Mouse (Mus musculus): ENCODE data around the gene Dmbt1. TPM values are rescaled to one million over a fixed set of nuclear protein-coding genes. Genes with fewer than 3 reads are reported as not detected.

Dmbt1 gene
- polyA plus RNA-seq, 1 experiment from 2014 or later = 0.04 TPM

Other genes with a start within 250 kb of the Dmbt1 start
- 33.1 and 34.9 TPM in 2 replicates for gene Plekha1, start 166.3 kb upstream of the Dmbt1 start, polyA plus RNA-seq (2014; fragmentation: Nextera tagmentation; extraction: Ambion mirVana)
- gene Htra1, start 95.9 kb upstream of the Dmbt1 start, polyA plus RNA-seq (2014; fragmentation: Nextera tagmentation; extraction: Ambion mirVana) = 113 and 128 TPM in 2 replicates
- not detected in 2 replicates for gene 4933402N03Rik, start 114.3 kb downstream of the Dmbt1 start, polyA plus RNA-seq (2014; fragmentation: Nextera tagmentation; extraction: Ambion mirVana)
- gene 5430419D17Rik, start 142.3 kb downstream of the Dmbt1 start, polyA plus RNA-seq (2014; fragmentation: Nextera tagmentation; extraction: Ambion mirVana) = not detected in 2 replicates

All from embryonic facial prominence, embryonic 14.5 days (tissue).